Mouse (Mus musculus) spleen, postnatal 10 days (tissue): ENCODE data around the gene Kcnc3.

Experiments used
- DNase-seq, 2 experiments: peaks; one replicate each; pipeline ENCODE4 v3.0.0; 2021 to 2022; ENCODE audit warnings: low spot score in 2 of 2

Kcnc3 gene

GRCm38 (mm10) chr7:44596996-44597538 is 6.6 kb downstream of the Kcnc3 start:
- DNase-seq: no peak

- DNase-seq: no peak
These were observed 7.2 kb downstream of the Kcnc3 start for GRCm38 (mm10) chr7:44597666-44598065.

- DNase-seq: no peak
These were observed 7.9 kb downstream of the Kcnc3 start for GRCm38 (mm10) chr7:44598336-44598735.

GRCm38 (mm10) chr7:44600691-44601262 is 10.3 kb downstream of the Kcnc3 start:
- DNase-seq: no peak

- no peak for DNase-seq
These were observed 11.2 kb downstream of the Kcnc3 start for GRCm38 (mm10) chr7:44601646-44602045.

- no peak for DNase-seq
These were observed 12.0 kb downstream of the Kcnc3 start for GRCm38 (mm10) chr7:44602443-44602842.

- DNase-seq: no peak
These were observed 12.9 kb downstream of the Kcnc3 start for GRCm38 (mm10) chr7:44603186-44603855.

- DNase-seq: no peak
These were observed 13.7 kb downstream of the Kcnc3 start for GRCm38 (mm10) chr7:44604139-44604606.

- DNase-seq: no peak
These were observed 14.2 kb downstream of the Kcnc3 start for GRCm38 (mm10) chr7:44604619-44605018.

- no peak for DNase-seq
These were observed 15.0 kb downstream of the Kcnc3 start for GRCm38 (mm10) chr7:44605436-44605835.

- DNase-seq: no peak
These were observed 15.9 kb downstream of the Kcnc3 start for GRCm38 (mm10) chr7:44606171-44606901.

- DNase-seq: no peak
These were observed 21.7 kb downstream of the Kcnc3 start for GRCm38 (mm10) chr7:44612192-44612591.

- no peak for DNase-seq
These were observed 23.7 kb downstream of the Kcnc3 start for GRCm38 (mm10) chr7:44614041-44614688.

- no peak for DNase-seq
These were observed 24.8 kb downstream of the Kcnc3 start for GRCm38 (mm10) chr7:44615309-44615708.

- no peak for DNase-seq
These were observed 25.5 kb downstream of the Kcnc3 start for GRCm38 (mm10) chr7:44615987-44616386.

GRCm38 (mm10) chr7:44617059-44617458 is 26.6 kb downstream of the Kcnc3 start:
- DNase-seq: peak in 1 of 2 experiments; percentile 36

GRCm38 (mm10) chr7:44623714-44624542 is 33.5 kb downstream of the Kcnc3 start:
- DNase-seq: no peak

- no peak for DNase-seq
These were observed 34.0 kb downstream of the Kcnc3 start for GRCm38 (mm10) chr7:44624543-44624826.

GRCm38 (mm10) chr7:44624828-44625227 is 34.4 kb downstream of the Kcnc3 start:
- no peak for DNase-seq

- DNase-seq: no peak
These were observed 35.0 kb downstream of the Kcnc3 start for GRCm38 (mm10) chr7:44625241-44626067.

GRCm38 (mm10) chr7:44626068-44626385 is 35.6 kb downstream of the Kcnc3 start:
- DNase-seq: no peak
